Mouse (Mus musculus): ENCODE measurements at regions not wholly inside any gene's neighbourhood (a gene's known extent, or its start where the extent isn't known, plus 50 kb on each side); places are given as distances from the start of the nearest gene placed in this dataset.

DNA sequence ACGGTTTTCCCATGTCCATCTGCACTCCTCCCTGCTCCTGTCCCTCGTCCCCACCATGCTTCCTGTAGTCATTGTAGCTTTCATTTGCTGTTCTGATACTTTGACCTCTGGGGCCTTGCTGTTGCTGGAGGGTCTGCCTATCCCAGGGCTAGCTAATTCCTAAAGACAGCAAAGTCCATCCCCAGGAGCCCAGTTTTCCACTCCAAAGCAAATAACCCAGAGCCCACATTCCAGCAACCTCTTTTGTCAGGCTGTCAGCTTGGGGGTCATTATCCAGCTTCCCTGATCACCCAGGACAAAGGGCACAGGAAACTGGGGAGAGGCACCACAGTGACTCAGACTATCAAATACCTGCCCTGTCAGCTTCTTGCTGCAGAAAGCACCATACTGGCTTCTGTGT, 139.9 kb upstream of the Tab2 start:
- H3K27ac ChIP-seq = no peak overlapping the region
- no peaks in the 10 kb centered on the region for H3K27me3 ChIP-seq (replicated peaks)

DNA sequence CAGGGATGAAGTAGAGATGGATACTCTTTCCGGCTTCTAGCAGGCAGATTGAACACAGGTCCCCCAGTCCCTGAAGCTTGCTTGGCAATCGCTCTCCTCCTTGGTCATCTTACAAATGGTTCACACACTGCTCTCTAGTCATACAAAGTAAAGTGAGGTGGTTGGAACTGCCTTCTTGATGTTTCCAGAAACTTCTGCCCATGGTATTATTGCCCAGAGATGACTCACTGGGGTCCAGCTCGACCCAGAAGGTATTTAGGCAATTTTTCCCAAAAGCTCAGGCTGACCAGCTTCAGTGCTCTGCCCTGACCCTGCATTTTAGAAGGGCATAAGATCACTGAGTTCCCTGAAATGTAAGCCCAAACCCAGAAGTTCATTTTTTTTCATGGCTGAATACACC, 139.2 kb upstream of the Tab2 start:
- Histone ChIP-seq H3K27me3 (replicated peaks) (no peaks in the 10 kb centered on the region), H3K4me2 (replicated peaks) (no peak overlapping the region), H3K4me3 (no peak overlapping the region), H3K9me3 (peaks cover 3% of the 10 kb centered on the region; the same call in 1 of the 2 replicates), H3K36me3 (no peaks in the 10 kb centered on the region), H3K9ac (no peak overlapping the region), H3K4me1 (no peaks in the 10 kb centered on the region; the same call in 1 of the 2 replicates), H3K27ac (no peak overlapping the region)
- WGBS = 86% methylated on average over 3 of the region's 3 CpGs
- no peak for ATAC-seq (ENCODE audit: low FRiP score, low read depth)

More for the DNA sequence above, 139.9 kb upstream of the Tab2 start:
- peaks cover 3% of the 10 kb centered on the region; the same call in 1 of the 2 replicates for H3K9me3 ChIP-seq
- no peaks in the 10 kb centered on the region; the same call in 1 of the 2 replicates for H3K4me1 ChIP-seq
- H3K4me2 ChIP-seq (replicated peaks) = no peak overlapping the region
- H3K4me3 ChIP-seq = no peak overlapping the region
- no peak overlapping the region for H3K9ac ChIP-seq
- no peaks in the 10 kb centered on the region for H3K36me3 ChIP-seq
- no peak for ATAC-seq (ENCODE audit: low FRiP score, low read depth)
- 8% methylated on average over 2 of the region's 2 CpGs for WGBS

DNA sequence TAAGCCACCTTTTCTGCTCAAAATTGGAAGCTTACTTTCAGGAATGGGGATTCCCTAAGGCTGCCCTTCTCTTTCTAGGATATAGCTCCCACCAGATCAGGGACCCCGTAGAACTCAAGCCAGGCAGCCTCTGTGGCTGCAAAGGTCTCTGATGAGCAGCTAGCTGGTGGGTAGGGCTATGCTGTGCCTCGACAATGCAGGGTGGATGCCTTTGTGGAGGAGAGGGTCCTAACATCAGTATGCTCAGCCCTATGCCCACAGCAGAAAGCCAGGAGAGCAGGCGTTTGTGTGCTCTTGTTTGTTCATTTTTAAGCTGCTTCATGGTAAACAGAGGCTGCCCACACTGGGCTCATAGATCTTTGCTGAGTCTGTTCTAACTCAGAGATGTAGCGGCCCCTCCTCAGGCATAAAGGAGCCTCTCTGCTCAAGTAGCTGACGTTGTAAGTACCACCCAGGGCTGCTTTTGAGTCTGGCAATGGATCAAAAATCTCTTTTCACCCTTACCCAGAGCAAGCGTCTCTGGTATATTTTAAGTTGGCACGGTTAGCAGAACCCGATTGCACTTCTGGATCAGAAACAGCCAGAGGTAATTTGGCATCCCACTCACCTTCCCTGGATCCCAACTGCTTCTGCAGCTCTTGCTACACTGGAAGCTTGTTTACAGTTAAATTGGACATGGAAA, 136.0 kb upstream of the Tab2 start:
- Histone ChIP-seq H3K4me1 (peaks cover 5% of the 10 kb centered on the region), H3K36me3 (no peaks in the 10 kb centered on the region), H3K4me2 (replicated peaks) (no peak overlapping the region), H3K27ac (no peak overlapping the region), H3K4me3 (no peak overlapping the region), H3K9ac (no peak overlapping the region), H3K9me3 (no peaks in the 10 kb centered on the region), H3K27me3 (replicated peaks) (no peaks in the 10 kb centered on the region)
- WGBS = 71% methylated on average over 8 of the region's 8 CpGs
- no peak for ATAC-seq (ENCODE audit: low FRiP score, low read depth)

DNA sequence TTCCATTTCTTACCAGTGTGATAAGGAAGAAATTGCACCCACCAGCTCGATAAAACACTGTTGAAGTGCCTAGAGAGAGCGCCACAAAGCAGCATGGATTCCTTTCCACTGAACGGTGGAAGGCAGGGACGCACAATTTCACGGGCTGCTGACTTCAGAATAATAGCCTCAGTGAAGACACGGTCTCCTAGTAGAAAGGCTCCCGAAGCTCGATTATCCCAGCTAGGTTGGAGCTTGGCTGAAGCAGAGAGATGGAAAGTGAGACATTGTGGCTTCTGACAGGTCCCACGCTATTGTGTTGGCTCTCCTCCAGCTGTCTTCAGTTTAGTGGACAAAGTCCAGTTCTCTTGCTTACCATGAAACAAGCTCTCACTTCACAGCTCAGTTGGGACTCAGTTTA, 133.3 kb upstream of the Tab2 start:
- peak; percentile 65; the same call in 1 of the 2 replicates for ATAC-seq (ENCODE audit: low FRiP score, low read depth)
- Histone ChIP-seq H3K27me3 (replicated peaks) (no peaks in the 10 kb centered on the region), H3K36me3 (no peaks in the 10 kb centered on the region), H3K4me3 (no peak overlapping the region), H3K27ac (no peak overlapping the region), H3K9ac (no peak overlapping the region), H3K4me2 (replicated peaks) (no peak overlapping the region), H3K9me3 (no peaks in the 10 kb centered on the region), H3K4me1 (peaks cover 5% of the 10 kb centered on the region; the same call in 1 of the 2 replicates)
- WGBS = 10% methylated on average over 9 of the region's 9 CpGs

DNA sequence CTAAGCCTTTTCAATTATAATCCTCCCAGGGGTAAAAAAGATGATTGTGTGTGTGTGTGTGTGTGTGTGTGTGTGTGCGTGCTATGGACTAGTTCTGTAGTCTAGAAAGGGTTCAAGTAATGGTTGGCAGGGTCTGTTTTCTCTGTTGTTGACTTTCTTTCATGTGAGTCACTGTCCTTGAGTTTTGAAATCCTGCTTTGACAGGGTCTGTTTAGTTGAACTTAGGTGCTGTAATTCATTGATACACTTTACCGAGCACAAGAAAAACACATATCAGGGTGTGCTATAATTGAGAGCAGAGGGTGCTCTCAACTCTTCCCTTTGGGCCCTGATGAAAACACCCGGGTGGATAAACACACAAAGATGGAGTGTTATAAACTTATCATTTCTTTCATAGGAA, 132.7 kb upstream of the Tab2 start:
- ATAC-seq (ENCODE audit: low FRiP score, low read depth) = no peak
- Histone ChIP-seq H3K9me3 (no peaks in the 10 kb centered on the region), H3K4me1 (peaks cover 5% of the 10 kb centered on the region; the same call in 1 of the 2 replicates), H3K27me3 (replicated peaks) (no peaks in the 10 kb centered on the region), H3K36me3 (no peaks in the 10 kb centered on the region), H3K4me3 (no peak overlapping the region), H3K9ac (no peak overlapping the region), H3K27ac (no peak overlapping the region), H3K4me2 (replicated peaks) (no peak overlapping the region)
- WGBS = 83% methylated on average over 3 of the region's 3 CpGs

DNA sequence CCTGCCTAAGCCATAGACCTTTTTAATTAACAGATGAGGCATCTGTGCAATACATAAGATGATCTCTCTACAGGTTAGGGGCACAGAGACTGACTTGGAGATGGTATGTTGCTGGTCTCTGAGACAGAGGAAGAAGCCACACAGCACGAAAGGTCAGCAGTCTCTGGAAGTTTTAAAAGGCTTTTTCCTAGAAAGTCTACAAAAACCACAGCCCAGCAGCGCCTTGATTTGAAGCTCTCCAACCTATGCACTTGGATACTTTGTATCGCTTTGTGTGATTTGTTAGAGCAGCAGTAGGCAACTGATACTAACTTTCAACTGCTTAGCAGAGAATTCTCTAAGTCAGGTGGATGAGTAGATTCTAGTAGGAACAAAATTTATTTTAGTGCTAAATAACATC, 132.3 kb upstream of the Tab2 start:
- ATAC-seq (ENCODE audit: low FRiP score, low read depth) = no peak
- 93% methylated on average over 3 of the region's 3 CpGs for WGBS
- Histone ChIP-seq H3K4me3 (no peak overlapping the region), H3K27ac (no peak overlapping the region), H3K9ac (no peak overlapping the region), H3K9me3 (no peaks in the 10 kb centered on the region), H3K4me1 (peaks cover 5% of the 10 kb centered on the region; the same call in 1 of the 2 replicates), H3K27me3 (replicated peaks) (no peaks in the 10 kb centered on the region), H3K4me2 (replicated peaks) (no peak overlapping the region), H3K36me3 (no peaks in the 10 kb centered on the region)

DNA sequence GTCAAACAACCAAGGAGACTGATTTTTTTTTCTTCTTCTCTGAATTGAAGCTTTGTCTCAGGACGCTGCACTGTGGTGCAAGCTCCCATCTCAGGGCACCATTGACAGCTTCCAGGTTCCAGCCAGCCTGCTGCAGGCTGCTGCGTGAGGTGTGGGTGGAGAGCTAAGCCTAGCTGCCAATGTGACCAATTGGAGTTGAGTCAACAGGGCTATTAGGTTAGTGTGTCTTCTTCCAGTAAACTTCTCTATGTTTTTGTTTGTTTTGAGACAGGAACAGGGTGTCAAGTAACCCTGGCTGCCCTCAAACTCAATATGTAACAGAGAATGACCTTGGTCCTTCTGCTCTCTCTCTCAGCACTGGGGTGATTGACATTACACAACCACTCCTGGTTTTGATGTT, 131.1 kb upstream of the Tab2 start:
- Histone ChIP-seq H3K27me3 (replicated peaks) (no peaks in the 10 kb centered on the region), H3K4me1 (peaks cover 5% of the 10 kb centered on the region; the same call in 1 of the 2 replicates), H3K9me3 (no peaks in the 10 kb centered on the region), H3K4me3 (no peak overlapping the region), H3K36me3 (no peaks in the 10 kb centered on the region), H3K9ac (no peak overlapping the region), H3K4me2 (replicated peaks) (no peak overlapping the region), H3K27ac (no peak overlapping the region)
- no peak for ATAC-seq (ENCODE audit: low FRiP score, low read depth)
- 65% methylated on average over 2 of the region's 2 CpGs for WGBS

DNA sequence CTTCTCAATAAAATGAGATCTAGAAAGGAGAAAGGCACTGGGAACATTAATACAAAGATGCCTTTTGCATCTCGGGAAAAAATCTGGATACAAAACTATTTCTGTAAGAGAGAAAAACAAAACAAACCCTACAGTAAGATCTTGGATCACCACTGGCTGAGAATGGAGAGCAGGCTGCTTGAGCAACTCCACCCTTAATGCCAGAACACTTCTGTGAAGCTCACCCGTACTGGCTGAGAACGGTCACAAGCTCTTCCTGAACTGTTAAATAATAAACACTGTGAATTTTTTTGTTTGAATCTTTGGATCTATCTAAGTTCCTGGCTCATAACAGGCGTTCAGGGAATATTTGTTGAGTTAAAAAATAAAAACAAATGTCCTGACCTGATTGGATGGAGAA, 130.4 kb upstream of the Tab2 start:
- Histone ChIP-seq H3K4me1 (peaks cover 5% of the 10 kb centered on the region; the same call in 1 of the 2 replicates), H3K4me3 (no peak overlapping the region), H3K27me3 (replicated peaks) (no peaks in the 10 kb centered on the region), H3K27ac (no peak overlapping the region), H3K9me3 (no peaks in the 10 kb centered on the region), H3K36me3 (no peaks in the 10 kb centered on the region), H3K9ac (no peak overlapping the region), H3K4me2 (replicated peaks) (no peak overlapping the region)
- 85% methylated on average over 4 of the region's 4 CpGs for WGBS
- ATAC-seq (ENCODE audit: low FRiP score, low read depth) = no peak

DNA sequence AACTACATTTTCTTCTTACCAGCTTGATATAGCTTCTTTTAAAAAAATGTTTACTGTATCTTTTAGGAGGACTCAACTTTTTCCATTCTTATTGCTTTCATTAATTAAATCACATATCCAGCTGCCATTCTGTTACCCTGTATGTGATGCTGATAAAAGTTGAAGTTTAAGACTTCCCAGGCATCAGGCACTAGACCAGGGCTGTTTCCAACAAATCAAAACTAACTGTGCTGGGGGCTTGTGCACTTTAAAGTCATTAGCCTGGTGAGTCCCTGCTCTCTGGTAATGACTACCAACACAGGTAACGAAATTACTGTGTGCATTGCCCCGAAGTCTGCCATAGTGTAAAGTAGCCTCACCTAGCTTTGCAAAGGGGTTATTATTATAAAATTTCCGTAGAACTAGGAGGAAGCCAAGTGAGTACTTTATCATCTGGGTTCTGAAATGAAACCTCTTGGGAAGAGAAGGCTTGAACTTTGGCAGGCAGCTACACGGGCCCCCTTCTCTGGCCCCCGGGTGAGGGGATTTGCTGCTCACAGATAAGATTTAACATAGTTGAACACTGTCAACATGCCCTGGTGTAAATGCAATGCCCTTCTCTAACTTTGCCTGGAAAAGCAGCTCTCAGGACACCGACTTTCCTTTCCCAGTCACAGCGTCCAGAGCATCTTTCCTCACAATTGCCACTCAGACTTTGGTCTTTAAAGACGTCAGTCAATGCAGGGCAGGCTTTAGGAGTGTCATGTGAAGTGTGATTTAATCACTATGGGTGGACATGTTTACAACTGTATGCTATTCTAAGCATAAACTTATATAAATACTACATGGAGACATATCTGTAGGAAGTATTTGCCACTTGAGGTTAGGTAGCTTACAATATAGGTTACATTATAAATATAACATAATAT, 122.1 kb upstream of the Tab2 start:
- Histone ChIP-seq H3K9me3 (no peaks in the 10 kb centered on the region), H3K4me1 (no peaks in the 10 kb centered on the region), H3K9ac (no peak overlapping the region), H3K4me3 (no peak overlapping the region), H3K4me2 (replicated peaks) (no peak overlapping the region), H3K36me3 (no peaks in the 10 kb centered on the region), H3K27me3 (replicated peaks) (no peaks in the 10 kb centered on the region), H3K27ac (no peak overlapping the region)
- no peak for ATAC-seq (ENCODE audit: low FRiP score, low read depth)
- WGBS = 80% methylated on average over 8 of the region's 8 CpGs

DNA sequence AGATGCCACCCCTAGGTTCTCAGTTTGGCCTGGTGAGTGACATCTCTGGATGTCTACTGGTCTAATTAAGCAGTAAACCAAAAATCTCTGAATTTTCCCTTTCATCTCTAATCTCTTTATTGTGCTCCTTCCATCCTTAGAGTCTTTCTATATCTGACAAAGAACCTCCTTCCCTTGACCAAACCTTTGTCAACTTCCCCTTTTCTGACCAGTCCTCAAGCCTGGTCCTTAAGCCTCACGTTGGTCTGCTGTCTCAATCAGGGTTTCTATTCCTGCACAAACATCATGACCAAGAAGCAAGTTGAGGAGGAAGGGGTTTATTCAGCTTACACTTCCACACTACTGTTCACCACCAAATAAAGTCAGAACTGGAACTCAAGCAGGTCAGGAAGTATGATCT, 116.4 kb upstream of the Tab2 start:
- no peak overlapping the region for H3K4me3 ChIP-seq
- no peaks in the 10 kb centered on the region for H3K4me1 ChIP-seq
- WGBS = 88% methylated on average over 1 of the region's 1 CpGs
- H3K36me3 ChIP-seq = no peaks in the 10 kb centered on the region
- H3K27ac ChIP-seq = no peak overlapping the region
- no peaks in the 10 kb centered on the region for H3K27me3 ChIP-seq (replicated peaks)
- no peak overlapping the region for H3K4me2 ChIP-seq (replicated peaks)
- no peaks in the 10 kb centered on the region for H3K9me3 ChIP-seq
- H3K9ac ChIP-seq = no peak overlapping the region
- ATAC-seq (ENCODE audit: low FRiP score, low read depth) = no peak

DNA sequence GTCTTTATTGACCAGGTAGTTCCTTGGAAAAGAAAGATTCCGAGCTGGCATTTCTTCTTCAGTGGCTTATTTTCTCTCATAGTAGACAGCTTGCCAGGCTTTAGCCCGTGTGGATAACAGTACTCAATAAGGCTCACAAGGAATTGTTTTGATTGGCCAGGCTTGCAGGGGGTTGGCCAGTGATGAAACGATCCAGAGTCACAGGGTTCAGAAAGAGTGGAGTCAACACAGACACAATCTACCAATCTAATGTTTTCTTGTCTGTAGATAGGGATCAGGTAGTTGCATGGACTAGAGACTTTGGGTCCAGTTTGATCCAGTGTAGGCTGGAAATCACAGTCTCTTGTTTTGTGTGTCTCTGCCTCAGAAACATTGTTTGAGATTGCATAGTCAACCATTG, 115.8 kb upstream of the Tab2 start:
- H3K36me3 ChIP-seq = no peaks in the 10 kb centered on the region
- no peaks in the 10 kb centered on the region for H3K9me3 ChIP-seq
- no peak overlapping the region for H3K9ac ChIP-seq
- H3K27me3 ChIP-seq (replicated peaks) = no peaks in the 10 kb centered on the region
- 79% methylated on average over 3 of the region's 3 CpGs for WGBS
- H3K4me3 ChIP-seq = no peak overlapping the region
- H3K4me2 ChIP-seq (replicated peaks) = no peak overlapping the region
- no peak overlapping the region for H3K27ac ChIP-seq
- no peaks in the 10 kb centered on the region for H3K4me1 ChIP-seq
- no peak for ATAC-seq (ENCODE audit: low FRiP score, low read depth)

DNA sequence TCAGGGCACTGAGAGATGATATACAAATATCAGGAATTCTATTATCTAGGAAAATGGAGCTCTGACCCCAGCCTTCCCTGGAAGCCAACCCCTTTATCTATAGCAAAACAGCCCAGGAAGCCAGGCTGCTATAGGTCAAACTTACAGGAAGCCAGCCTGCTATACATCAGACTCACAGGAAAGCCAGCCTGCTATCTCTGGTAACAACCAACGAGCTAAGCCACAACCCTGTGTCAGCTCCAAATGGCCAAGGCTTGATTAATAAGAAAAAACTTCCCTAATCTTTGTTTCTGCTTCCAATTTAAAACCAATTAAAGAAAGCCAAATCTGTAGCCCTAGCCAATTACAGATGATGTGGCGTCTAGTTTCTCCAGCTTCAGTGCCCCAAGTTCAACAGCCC, 114.4 kb upstream of the Tab2 start:
- WGBS = 77% methylated on average over 2 of the region's 2 CpGs
- H3K4me3 ChIP-seq = no peak overlapping the region

More for the DNA sequence above, 114.4 kb upstream of the Tab2 start:
- Histone ChIP-seq H3K36me3 (no peaks in the 10 kb centered on the region), H3K27ac (no peak overlapping the region), H3K4me2 (replicated peaks) (no peak overlapping the region), H3K27me3 (replicated peaks) (no peaks in the 10 kb centered on the region), H3K4me1 (no peaks in the 10 kb centered on the region), H3K9me3 (no peaks in the 10 kb centered on the region), H3K9ac (no peak overlapping the region)
- no peak for ATAC-seq (ENCODE audit: low FRiP score, low read depth)
